Mouse (Mus musculus) midbrain, embryonic 13.5 days (tissue): ENCODE data around the gene Bicdl2. TPM values are rescaled to one million over a fixed set of nuclear protein-coding genes. Genes with fewer than 3 reads are reported as not detected.

ENCODE experiments used
- ATAC-seq: fragments of 200-750 bp; cut with Nextera tagmentation; 2 replicates; pipeline ENCODE4 v1.8.0; 2017; ENCODE audit warnings: mild to moderate bottlenecking, moderate TSS enrichment, moderate library complexity
- H3K27ac ChIP-seq: fragments of 300-500 bp; sonication (generic); 2 replicates; pipeline ENCODE4 v1.5.1; 2015; ENCODE audit warnings: inconsistent platforms, mild to moderate bottlenecking, moderate library complexity
- H3K27me3 ChIP-seq: fragments of 300-500 bp; sonication (generic); 2 replicates; pipeline ENCODE4 v1.6.1; 2015; ENCODE audit warnings: mild to moderate bottlenecking, inconsistent platforms
- H3K36me3 ChIP-seq: fragments of 300-500 bp; sonication (generic); 2 replicates; pipeline ENCODE4 v1.6.1; 2015; ENCODE audit warnings: mild to moderate bottlenecking, inconsistent platforms
- H3K4me1 ChIP-seq: fragments of 300-500 bp; sonication (generic); replicated peaks from 2 replicates; pipeline ENCODE4 v1.6.1; 2015; ENCODE audit warnings: inconsistent platforms
- H3K4me2 ChIP-seq: fragments of 300-500 bp; sonication (generic); replicated peaks from 2 replicates; pipeline ENCODE4 v1.6.1; 2015; ENCODE audit warnings: moderate library complexity, mild to moderate bottlenecking, inconsistent platforms
- H3K4me3 ChIP-seq: fragments of 300-500 bp; sonication (generic); replicated peaks from 2 replicates; pipeline ENCODE4 v1.5.1; 2015; ENCODE audit warnings: mild to moderate bottlenecking, inconsistent platforms
- H3K9ac ChIP-seq: fragments of 300-500 bp; sonication (generic); replicated peaks from 2 replicates; pipeline ENCODE4 v1.6.1; 2015; ENCODE audit warnings: mild to moderate bottlenecking, inconsistent platforms
- H3K9me3 ChIP-seq: fragments of 300-500 bp; sonication (generic); 2 replicates; pipeline ENCODE4 v1.6.1; 2016; ENCODE audit warnings: mild to moderate bottlenecking, inconsistent platforms
- WGBS: fragments of 180-500 bp; shearing (Covaris S2); methylation state at CpG from one replicate; pipeline ENCODE4 v1.1.7; 2015; 5-methylcytosine and 5-hydroxymethylcytosine counted together
- polyA plus RNA-seq: library from polyadenylated mRNA; unstranded; fragments of >200 nt; fragmentation: Nextera tagmentation; extraction: Ambion mirVana; gene quantifications from 2 replicates; pipeline ENCODE4 v1.2.1, GENCODE M21; 2015

The Bicdl2 gene
- polyA plus RNA-seq, 1 experiment from 2014 or later, result 0.16 TPM

DNA sequence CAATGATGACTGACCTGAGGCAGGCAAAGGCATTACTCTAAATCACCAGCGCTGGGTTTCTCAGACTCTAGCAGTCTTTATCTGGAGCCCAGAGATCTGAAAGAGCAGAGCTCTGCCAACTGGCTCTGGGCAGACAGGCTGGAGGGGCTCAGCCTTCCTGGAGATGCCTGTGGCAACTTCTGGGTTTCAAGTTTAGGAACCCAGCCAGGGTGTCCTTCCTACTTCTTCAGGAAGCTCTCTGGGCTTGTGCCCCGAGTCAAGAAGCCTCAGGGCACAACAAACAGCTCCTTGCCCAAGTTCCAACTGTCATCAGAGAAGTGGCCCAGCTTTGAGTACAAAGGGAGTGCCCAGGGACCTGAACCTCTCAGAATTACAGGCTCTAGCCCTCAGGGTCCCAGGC, 5.9 kb upstream of the Bicdl2 start:
- WGBS, result 63% methylated on average over 2 of the region's 2 CpGs
- Histone ChIP-seq H3K36me3 (no peaks in the 10 kb centered on the region), H3K9ac (no peak overlapping the region), H3K27ac (no peak overlapping the region), H3K27me3 (peaks cover 10% of the 10 kb centered on the region), H3K9me3 (no peaks in the 10 kb centered on the region), H3K4me2 (no peak overlapping the region), H3K4me1 (no peaks in the 10 kb centered on the region), H3K4me3 (no peak overlapping the region)
- ATAC-seq, result no peak

GRCm38 (mm10) chr17:23658450-23658849, 1.9 kb upstream of the Bicdl2 start:
- Histone ChIP-seq H3K27me3 (peaks cover 49% of the 10 kb centered on the region), H3K9ac (no peak overlapping the region), H3K4me2 (no peak overlapping the region), H3K4me3 (no peak overlapping the region), H3K27ac (no peak overlapping the region), H3K4me1 (no peaks in the 10 kb centered on the region), H3K36me3 (no peaks in the 10 kb centered on the region), H3K9me3 (no peaks in the 10 kb centered on the region)
- WGBS, result 90% methylated on average over 3 of the region's 3 CpGs
- no peak for ATAC-seq

- peaks cover 53% of the 10 kb centered on the region for H3K27me3 ChIP-seq
- no peaks in the 10 kb centered on the region for H3K9me3 ChIP-seq
- no peaks in the 10 kb centered on the region for H3K4me1 ChIP-seq
- ATAC-seq, result no peak
- WGBS, result 7% methylated on average over 14 of the region's 14 CpGs
- H3K27ac ChIP-seq, result no peak overlapping the region
- no peak overlapping the region for H3K4me2 ChIP-seq
- no peak overlapping the region for H3K4me3 ChIP-seq
- H3K36me3 ChIP-seq, result no peaks in the 10 kb centered on the region
- H3K9ac ChIP-seq, result no peak overlapping the region
Observed at GRCm38 (mm10) chr17:23660876-23661200, 532 bp downstream of the Bicdl2 start.

DNA sequence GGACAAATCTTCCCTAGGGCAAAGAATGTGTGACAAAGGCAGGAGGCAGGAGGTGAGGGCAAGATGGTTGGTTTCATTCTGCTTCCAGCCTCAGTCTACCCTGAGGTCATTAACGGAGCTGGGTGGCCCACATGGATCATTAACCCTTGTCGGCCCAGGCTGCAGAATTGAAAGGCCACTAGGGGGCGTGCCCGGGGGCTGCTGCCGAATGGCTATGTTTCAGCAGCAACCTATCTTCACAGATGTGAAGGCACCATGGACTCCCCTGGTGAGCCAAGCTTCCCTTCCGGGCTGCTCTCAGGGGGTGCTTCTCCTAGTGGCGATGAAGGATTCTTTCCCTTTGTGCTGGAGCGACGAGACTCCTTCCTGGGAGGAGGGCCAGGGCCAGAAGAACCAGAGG, 1.2 kb downstream of the Bicdl2 start:
- Histone ChIP-seq H3K27me3 (peaks cover 53% of the 10 kb centered on the region), H3K36me3 (peaks cover 1% of the 10 kb centered on the region), H3K4me1 (no peaks in the 10 kb centered on the region), H3K4me3 (no peak overlapping the region), H3K9me3 (no peaks in the 10 kb centered on the region), H3K4me2 (no peak overlapping the region), H3K9ac (no peak overlapping the region), H3K27ac (no peak overlapping the region)
- ATAC-seq, result no peak
- WGBS, result 1% methylated on average over 9 of the region's 9 CpGs

DNA sequence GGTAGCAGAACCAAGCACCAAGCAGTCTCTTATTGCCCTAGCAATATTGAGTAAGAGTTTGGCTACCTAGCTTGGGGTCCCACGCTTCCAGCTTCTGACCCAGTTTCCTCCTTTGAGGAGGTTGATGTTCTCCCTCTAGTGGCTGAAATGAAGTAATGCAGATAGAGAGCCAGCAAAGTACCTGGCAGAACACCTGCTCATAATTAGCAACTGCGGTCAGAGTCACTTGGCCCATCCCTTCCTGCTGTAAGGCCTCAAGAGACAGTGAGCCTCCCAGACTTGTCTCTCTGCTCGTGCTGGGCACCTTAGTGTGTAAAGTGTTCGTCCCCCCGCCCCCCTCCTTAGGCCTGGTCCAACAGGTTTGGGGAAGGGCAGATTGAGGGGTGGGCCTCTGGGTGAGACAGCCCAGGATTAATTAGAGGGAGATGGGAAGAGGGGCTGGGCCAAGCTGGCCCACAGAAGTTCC, 4.3 kb downstream of the Bicdl2 start:
- Histone ChIP-seq H3K36me3 (peaks cover 31% of the 10 kb centered on the region), H3K9ac (no peak overlapping the region), H3K27ac (no peak overlapping the region), H3K27me3 (peaks cover 42% of the 10 kb centered on the region), H3K4me2 (no peak overlapping the region), H3K4me1 (no peaks in the 10 kb centered on the region), H3K4me3 (no peak overlapping the region), H3K9me3 (no peaks in the 10 kb centered on the region)
- 5% methylated on average over 5 of the region's 5 CpGs for WGBS
- peak; percentile 41 for ATAC-seq

GRCm38 (mm10) chr17:23665511-23665910, 5.2 kb downstream of the Bicdl2 start:
- no peak overlapping the region for H3K27ac ChIP-seq
- WGBS, result 79% methylated on average over 14 of the region's 14 CpGs
- H3K4me2 ChIP-seq, result no peak overlapping the region
- H3K9ac ChIP-seq, result peak overlapping the region; percentile 6; the same call in 1 of the 2 replicates
- no peaks in the 10 kb centered on the region for H3K9me3 ChIP-seq
- H3K27me3 ChIP-seq, result peaks cover 32% of the 10 kb centered on the region
- peaks cover 37% of the 10 kb centered on the region for H3K36me3 ChIP-seq
- H3K4me3 ChIP-seq, result no peak overlapping the region
- H3K4me1 ChIP-seq, result no peaks in the 10 kb centered on the region
- 0 out of 2 replicates have a peak, but pooled peaks have one; percentile 12 for ATAC-seq

GRCm38 (mm10) chr17:23670516-23671074, 10.3 kb downstream of the Bicdl2 start:
- no peak for ATAC-seq
- no peak overlapping the region for H3K27ac ChIP-seq
- peaks cover 14% of the 10 kb centered on the region for H3K27me3 ChIP-seq
- H3K36me3 ChIP-seq, result peaks cover 37% of the 10 kb centered on the region
- no peak overlapping the region for H3K9ac ChIP-seq
- H3K4me3 ChIP-seq, result no peak overlapping the region
- no peak overlapping the region for H3K4me2 ChIP-seq
- peaks cover 20% of the 10 kb centered on the region for H3K4me1 ChIP-seq
- 94% methylated on average over 7 of the region's 7 CpGs for WGBS
- no peaks in the 10 kb centered on the region for H3K9me3 ChIP-seq

- no peak overlapping the region for H3K4me3 ChIP-seq
- H3K4me1 ChIP-seq, result peaks cover 30% of the 10 kb centered on the region
- H3K4me2 ChIP-seq, result no peak overlapping the region
- peaks cover 36% of the 10 kb centered on the region for H3K36me3 ChIP-seq
- no peaks in the 10 kb centered on the region for H3K9me3 ChIP-seq
- 97% methylated on average over 3 of the region's 3 CpGs for WGBS
- peaks cover 23% of the 10 kb centered on the region for H3K27me3 ChIP-seq
- no peak for ATAC-seq
- no peak overlapping the region; the same call in 1 of the 2 replicates for H3K9ac ChIP-seq
- no peak overlapping the region for H3K27ac ChIP-seq
Observed at GRCm38 (mm10) chr17:23671519-23671918, 11.2 kb downstream of the Bicdl2 start.

DNA sequence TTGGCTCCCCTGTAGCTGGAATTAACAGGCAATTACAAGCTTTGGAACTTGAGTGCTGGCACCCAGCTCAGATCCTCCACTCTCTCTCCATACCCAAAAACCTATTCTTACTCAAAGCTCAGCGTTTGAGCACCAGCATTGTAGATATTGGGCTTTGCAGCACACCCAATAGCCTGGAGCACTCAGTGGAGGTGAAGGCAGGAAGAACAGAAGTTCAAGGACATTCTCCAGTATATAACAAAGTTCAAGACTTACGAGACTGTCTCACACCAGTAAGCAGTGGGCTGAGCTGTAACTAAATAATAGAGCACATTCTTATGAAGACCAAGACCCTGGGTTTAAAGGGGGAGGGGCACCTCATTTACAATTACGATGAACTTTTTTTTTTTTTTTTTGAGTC, 12.5 kb downstream of the Bicdl2 start:
- Histone ChIP-seq H3K4me2 (peak overlapping the region; percentile 73), H3K36me3 (peaks cover 23% of the 10 kb centered on the region), H3K9ac (0 out of 2 replicates have a peak overlapping the region, but pooled peaks have one; percentile 72), H3K27me3 (peaks cover 33% of the 10 kb centered on the region), H3K9me3 (no peaks in the 10 kb centered on the region), H3K27ac (no peak overlapping the region), H3K4me3 (peak overlapping the region; percentile 63; the same call in 1 of the 2 replicates), H3K4me1 (peaks cover 40% of the 10 kb centered on the region)
- WGBS, result 73% methylated on average over 3 of the region's 3 CpGs
- ATAC-seq, result peak; percentile 0; the same call in 1 of the 2 replicates

GRCm38 (mm10) chr17:23673424-23674073, 13.2 kb downstream of the Bicdl2 start, which contains the start of the genes Hcfc1r1 and Thoc6:
Gene Hcfc1r1, plus strand, starts transcription at chr17:23673596.
Gene Thoc6, minus strand, starts transcription at chr17:23673882.
- H3K4me1 ChIP-seq, result peaks cover 40% of the 10 kb centered on the region
- peak within 1 kb of the TSS; percentile 72 for H3K9ac ChIP-seq
- H3K27me3 ChIP-seq, result peaks cover 41% of the 10 kb centered on the region
- ATAC-seq, result peak; percentile 96
- peaks cover 15% of the 10 kb centered on the region for H3K36me3 ChIP-seq
- WGBS, result under 1% methylated on average over 45 of the region's 45 CpGs
- peak within 1 kb of the TSS; percentile 63 for H3K4me3 ChIP-seq
- H3K27ac ChIP-seq, result peak within 1 kb of the TSS; percentile 77; the same call in 1 of the 2 replicates
- no peaks in the 10 kb centered on the region for H3K9me3 ChIP-seq
- H3K4me2 ChIP-seq, result peak within 1 kb of the TSS; percentile 73

GRCm38 (mm10) chr17:23674271-23674952, 14.1 kb downstream of the Bicdl2 start:
- Histone ChIP-seq H3K9ac (peak overlapping the region; percentile 72), H3K4me2 (peak overlapping the region; percentile 73), H3K27ac (no peak overlapping the region), H3K27me3 (peaks cover 50% of the 10 kb centered on the region), H3K4me3 (peak overlapping the region; percentile 63), H3K36me3 (peaks cover 7% of the 10 kb centered on the region; the same call in 1 of the 2 replicates), H3K4me1 (peaks cover 44% of the 10 kb centered on the region), H3K9me3 (no peaks in the 10 kb centered on the region)
- 45% methylated on average over 9 of the region's 9 CpGs for WGBS
- no peak for ATAC-seq

DNA sequence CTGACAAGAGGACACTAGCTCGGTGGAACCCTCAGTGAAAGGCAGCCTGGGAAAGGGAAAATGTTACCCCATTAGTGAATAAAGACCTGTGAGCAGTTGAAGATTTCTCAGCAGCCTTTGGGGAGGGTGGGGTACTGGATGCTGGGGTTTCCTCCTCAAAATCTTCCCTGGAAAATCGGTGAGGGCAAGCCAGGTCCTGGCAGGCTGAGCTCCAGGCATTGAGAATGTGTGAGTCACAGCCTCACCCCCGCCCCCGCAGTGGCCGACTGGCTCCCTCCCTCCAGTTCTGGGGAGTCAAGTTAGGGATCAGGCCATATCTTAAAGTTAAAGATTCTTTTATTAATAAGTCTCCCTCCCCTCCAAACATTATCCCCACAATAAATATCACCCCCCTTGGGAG, 14.8 kb downstream of the Bicdl2 start:
- Histone ChIP-seq H3K9me3 (no peaks in the 10 kb centered on the region), H3K27me3 (peaks cover 57% of the 10 kb centered on the region), H3K36me3 (no peaks in the 10 kb centered on the region), H3K9ac (no peak overlapping the region), H3K4me3 (peak overlapping the region; percentile 63; the same call in 1 of the 2 replicates), H3K27ac (no peak overlapping the region), H3K4me1 (peaks cover 46% of the 10 kb centered on the region), H3K4me2 (peak overlapping the region; percentile 73)
- WGBS, result 47% methylated on average over 5 of the region's 5 CpGs
- no peak for ATAC-seq
